Mouse (Mus musculus): ENCODE data around the gene Rpgrip1l.

- no peak for TF ChIP-seq CTCF (IDR thresholded peaks at IDR 0.05; ENCODE audit: low read depth, low read length)
- no peak for TF ChIP-seq TAL1 (conservative IDR thresholded peaks at IDR 0.05; ENCODE audit: low read depth, low read length)
- no peak for TF ChIP-seq GATA1 (IDR thresholded peaks at IDR 0.05; ENCODE audit: borderline replicate concordance, low read length)
Measured at GRCm38 (mm10) chr8:91212948-91213347, 100.1 kb downstream of the Rpgrip1l start.

All from G1E (cell line).